Mouse (Mus musculus): ENCODE measurements around the gene Prdx2. TPM values are rescaled to one million over a fixed set of nuclear protein-coding genes. Genes with fewer than 3 reads are reported as not detected.

The Prdx2 gene
- polyA plus RNA-seq, 1 experiment, result 432 TPM

DNA sequence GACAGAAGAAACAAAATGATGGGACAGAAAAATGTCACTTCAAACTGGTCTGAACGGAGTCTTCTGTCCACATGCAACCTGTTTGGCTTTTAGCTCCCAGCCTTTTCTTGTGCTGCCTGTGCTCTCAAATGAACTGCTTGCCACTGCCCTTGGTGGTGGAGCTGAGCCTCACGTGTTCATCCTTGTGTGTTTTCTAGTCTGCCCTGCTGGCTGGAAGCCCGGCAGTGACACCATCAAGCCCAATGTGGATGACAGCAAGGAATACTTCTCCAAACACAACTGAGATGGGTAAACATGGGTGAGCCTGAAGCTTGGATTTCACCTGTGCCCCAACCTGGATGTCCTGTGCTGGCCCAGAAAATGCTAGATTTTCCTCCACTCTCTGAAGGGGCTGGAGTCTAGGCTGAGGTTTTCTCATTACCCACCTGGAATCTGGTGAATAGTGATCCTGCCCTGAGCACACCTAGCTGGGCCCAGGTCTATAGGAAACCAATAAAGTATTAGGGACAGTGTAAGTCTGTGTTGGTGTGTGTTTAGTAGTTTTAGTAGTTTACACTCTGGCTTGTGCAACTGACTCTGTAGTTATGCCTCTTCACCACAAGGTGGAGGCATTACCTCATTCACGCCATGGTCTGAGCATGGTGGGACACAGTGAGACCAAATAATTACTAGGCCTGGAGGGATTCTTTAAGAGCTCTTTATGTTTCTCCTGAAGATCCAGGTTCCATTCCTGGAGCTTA lies 4.6 kb downstream of the Prdx2 start:
- Histone ChIP-seq H3K36me3 (ENCODE audit: control insufficient read depth, insufficient read depth) (peaks cover 7% of the 10 kb centered on the region), H3K4me3 (no peak overlapping the region), H3ac (ENCODE audit: control insufficient read depth, insufficient read length) (no peak overlapping the region), H3K27me3 (ENCODE audit: control insufficient read depth, insufficient read depth, insufficient read length) (no peaks in the 10 kb centered on the region), H3K79me2 (ENCODE audit: control insufficient read depth, insufficient read depth) (peaks cover 32% of the 10 kb centered on the region), H3K4me2 (ENCODE audit: low read depth) (peak overlapping the region; percentile 99)
- TF ChIP-seq POLR2AphosphoS2 (IDR thresholded peaks at IDR 0.05; ENCODE audit: insufficient read length, low read depth) (peak; percentile 47), TCF3 (IDR thresholded peaks at IDR 0.05; ENCODE audit: insufficient read length, low read depth) (no peak)

- Histone ChIP-seq H3ac (ENCODE audit: control insufficient read depth, insufficient read length) (no peak overlapping the region), H3K27me3 (ENCODE audit: control insufficient read depth, insufficient read depth, insufficient read length) (no peaks in the 10 kb centered on the region), H3K36me3 (ENCODE audit: control insufficient read depth, insufficient read depth) (peaks cover 7% of the 10 kb centered on the region), H3K4me2 (ENCODE audit: low read depth) (peak overlapping the region; percentile 99), H3K4me3 (peak overlapping the region; percentile 92), H3K79me2 (ENCODE audit: control insufficient read depth, insufficient read depth) (peaks cover 30% of the 10 kb centered on the region)
- TF ChIP-seq USF1 (IDR thresholded peaks at IDR 0.05; ENCODE audit: low read depth), result no peak
- TF ChIP-seq MAX (IDR thresholded peaks at IDR 0.05; ENCODE audit: low read depth), result no peak
- TF ChIP-seq POLR2AphosphoS2 (IDR thresholded peaks at IDR 0.05; ENCODE audit: insufficient read length, low read depth), result no peak
- no peak for TF ChIP-seq TCF3 (IDR thresholded peaks at IDR 0.05; ENCODE audit: insufficient read length, low read depth)
- no peak for TF ChIP-seq SRF (IDR thresholded peaks at IDR 0.05; ENCODE audit: control insufficient read depth, insufficient read length, low read depth)
- no peak for TF ChIP-seq E2F4 (IDR thresholded peaks at IDR 0.05; ENCODE audit: insufficient read depth)
- no peak for TF ChIP-seq REST (IDR thresholded peaks at IDR 0.05; ENCODE audit: insufficient read depth, insufficient read length)
- TF ChIP-seq MYOD1 (IDR thresholded peaks at IDR 0.05; ENCODE audit: control insufficient read depth in 1 of 3, insufficient read length in 2 of 3, low read depth in 2 of 3), result no peak
- TF ChIP-seq TCF12 (IDR thresholded peaks at IDR 0.05; ENCODE audit: insufficient read depth, poor library complexity, severe bottlenecking), result no peak
Measured at GRCm38 (mm10) chr8:84974543-84975142, 5.3 kb downstream of the Prdx2 start.

GRCm38 (mm10) chr8:84975434-84975833 lies 6.0 kb downstream of the Prdx2 start:
- peaks cover 22% of the 10 kb centered on the region for H3K79me2 ChIP-seq (ENCODE audit: control insufficient read depth, insufficient read depth)
- TF ChIP-seq POLR2AphosphoS2 (IDR thresholded peaks at IDR 0.05; ENCODE audit: insufficient read length, low read depth), result peak; percentile 68
- no peak for TF ChIP-seq MAX (IDR thresholded peaks at IDR 0.05; ENCODE audit: low read depth)
- H3K36me3 ChIP-seq (ENCODE audit: control insufficient read depth, insufficient read depth), result peaks cover 7% of the 10 kb centered on the region
- peak overlapping the region; percentile 92 for H3K4me3 ChIP-seq
- H3ac ChIP-seq (ENCODE audit: control insufficient read depth, insufficient read length), result no peak overlapping the region
- H3K27me3 ChIP-seq (ENCODE audit: control insufficient read depth, insufficient read depth, insufficient read length), result no peaks in the 10 kb centered on the region
- peak overlapping the region; percentile 99 for H3K4me2 ChIP-seq (ENCODE audit: low read depth)

DNA sequence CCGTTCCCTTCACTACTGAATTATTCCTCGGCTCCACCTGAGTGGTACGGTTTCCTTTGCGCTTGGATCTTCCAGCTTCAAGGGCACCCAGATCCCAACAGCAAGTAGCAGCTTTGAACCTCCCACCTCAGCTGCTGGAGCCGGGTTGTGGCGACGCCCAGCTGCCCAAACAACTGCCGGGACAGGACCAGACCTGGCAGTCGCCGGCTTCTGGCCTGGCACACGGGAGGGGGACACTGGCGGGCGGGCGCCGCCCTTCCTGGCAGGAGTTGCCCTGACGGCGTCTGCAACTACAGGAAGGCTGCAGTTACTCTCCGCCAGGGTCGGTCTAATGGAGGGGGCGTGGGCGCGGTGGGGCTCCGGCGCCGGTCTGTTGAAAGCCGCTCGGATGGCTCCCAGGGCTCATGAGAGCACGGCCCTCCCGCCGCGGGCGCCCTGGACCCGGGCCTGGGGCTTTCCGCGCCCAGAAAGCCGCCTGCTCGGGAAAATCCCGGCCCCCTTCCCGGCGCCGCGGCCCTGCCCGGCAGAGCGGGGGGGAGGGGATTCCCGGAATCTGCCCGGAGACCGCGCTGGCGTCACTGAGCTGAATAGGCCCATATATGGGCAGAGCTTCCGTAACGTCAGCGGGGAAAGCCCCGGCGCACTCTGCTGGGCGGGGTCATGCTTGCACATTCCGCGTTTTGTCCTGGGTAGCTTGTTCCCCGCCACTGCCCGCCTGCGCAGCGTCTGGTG lies 6.8 kb downstream of the Prdx2 start:
- H3K36me3 ChIP-seq (ENCODE audit: control insufficient read depth, insufficient read depth), result peaks cover 7% of the 10 kb centered on the region
- peak; percentile 13 for TF ChIP-seq TCF3 (IDR thresholded peaks at IDR 0.05; ENCODE audit: insufficient read length, low read depth)
- no peak for TF ChIP-seq REST (IDR thresholded peaks at IDR 0.05; ENCODE audit: insufficient read depth, insufficient read length)
- TF ChIP-seq MYOG (IDR thresholded peaks at IDR 0.05; ENCODE audit: control insufficient read depth in 1 of 3, insufficient read depth in 1 of 3, insufficient read length in 2 of 3, low read depth in 2 of 3), result peak; percentile 17 to 87 (median 50)
- peak; percentile 8 for TF ChIP-seq TCF12 (IDR thresholded peaks at IDR 0.05; ENCODE audit: insufficient read depth, poor library complexity, severe bottlenecking)
- peak; percentile 86 for TF ChIP-seq POLR2A (IDR thresholded peaks at IDR 0.05; ENCODE audit: insufficient read length, low read depth)
- TF ChIP-seq POLR2AphosphoS2 (IDR thresholded peaks at IDR 0.05; ENCODE audit: insufficient read length, low read depth), result peak; percentile 97
- TF ChIP-seq SRF (IDR thresholded peaks at IDR 0.05; ENCODE audit: control insufficient read depth, insufficient read length, low read depth), result peak; percentile 100
- TF ChIP-seq E2F4 (IDR thresholded peaks at IDR 0.05; ENCODE audit: insufficient read depth), result no peak
- TF ChIP-seq USF1 (IDR thresholded peaks at IDR 0.05; ENCODE audit: low read depth), result no peak
- TF ChIP-seq MYOD1 (IDR thresholded peaks at IDR 0.05; ENCODE audit: control insufficient read depth in 1 of 3, insufficient read length in 2 of 3, low read depth in 2 of 3), result peak in 1 of 3 experiments; percentile 33
- TF ChIP-seq MAX (IDR thresholded peaks at IDR 0.05; ENCODE audit: low read depth), result no peak
- no peak for TF ChIP-seq CEBPB (IDR thresholded peaks at IDR 0.05; ENCODE audit: insufficient read depth, poor library complexity, severe bottlenecking)
- peaks cover 18% of the 10 kb centered on the region for H3K79me2 ChIP-seq (ENCODE audit: control insufficient read depth, insufficient read depth)
- no peaks in the 10 kb centered on the region for H3K27me3 ChIP-seq (ENCODE audit: control insufficient read depth, insufficient read depth, insufficient read length)
- peak overlapping the region; percentile 92 for H3K4me3 ChIP-seq
- H3K4me2 ChIP-seq (ENCODE audit: low read depth), result peak overlapping the region; percentile 99
- H3ac ChIP-seq (ENCODE audit: control insufficient read depth, insufficient read length), result peak overlapping the region; percentile 64
